Comparison of ENCODE assay signal across 9 mouse cellular contexts in genomic region chr12:105336421-105337289, GRCm38 (mm10). TPM values are rescaled to one million over a fixed set of nuclear protein-coding genes. Genes with fewer than 3 reads are reported as not detected.
DNase-seq lines count a peak whose midpoint lies in the region; ATAC-seq and TF ChIP-seq lines count a peak whose summit lies in the region.
"Had no signal": no experiment of that assay in that cellular context is flagged by ENCODE, and none has a peak within 500 bp of the region (broad histone marks: within the 10 kb centered on the region; RNA-seq: fewer than 3 reads in every experiment).

No protein-coding gene starts in this region.

- no peaks in the 10 kb centered on the region for H3K36me3 ChIP-seq in G1E (replicated peaks)
- no peaks in the 10 kb centered on the region for H3K36me3 ChIP-seq in embryonic facial prominence, embryonic 12.5 days
- no peaks in the 10 kb centered on the region for H3K36me3 ChIP-seq in intestine, postnatal 0 days (ENCODE audit: control insufficient read depth, insufficient read depth)
- H3K36me3 ChIP-seq in liver, embryonic 11.5 days (ENCODE audit: control insufficient read depth, insufficient read depth, low read length): no peaks in the 10 kb centered on the region

- H3K4me3 ChIP-seq in G1E (ENCODE audit: low read depth, low read length): peak overlapping the region; percentile 17; the same call in 1 of the 2 replicates
- peak overlapping the region; percentile 69 for H3K4me3 ChIP-seq in embryonic facial prominence, embryonic 12.5 days
- H3K4me3 ChIP-seq in intestine, postnatal 0 days (ENCODE audit: low read depth, low read length): peak overlapping the region; percentile 44
- H3K4me3 ChIP-seq in liver, embryonic 11.5 days (ENCODE audit: low read depth, low read length): peak overlapping the region; percentile 55

- peak; percentile 18 for DNase-seq in adrenal gland, postnatal 14 days
- DNase-seq in adrenal gland, adult 8-10 months: no peak
- DNase-seq in G1E (ENCODE audit: low spot score): no peak
- peak; percentile 45 for DNase-seq in liver, embryonic 11.5 days (ENCODE audit: low spot score)
- DNase-seq in right cerebral cortex, postnatal 14 days: peak; percentile 78

- H3K9ac ChIP-seq in embryonic facial prominence, embryonic 12.5 days: peak overlapping the region; percentile 44
- no peak overlapping the region for H3K9ac ChIP-seq in intestine, postnatal 0 days (ENCODE audit: low read depth, low read length)
- no peak overlapping the region for H3K9ac ChIP-seq in liver, embryonic 11.5 days (ENCODE audit: low read depth, low read length)

- H3K27me3 ChIP-seq in G1E (ENCODE audit: insufficient read depth, low read length): no peaks in the 10 kb centered on the region
- H3K27me3 ChIP-seq in embryonic facial prominence, embryonic 12.5 days: peaks cover 39% of the 10 kb centered on the region
- peaks cover 43% of the 10 kb centered on the region for H3K27me3 ChIP-seq in intestine, postnatal 0 days (replicated peaks; ENCODE audit: control insufficient read depth, insufficient read depth, low read length)
- peaks cover 39% of the 10 kb centered on the region for H3K27me3 ChIP-seq in liver, embryonic 11.5 days (replicated peaks; ENCODE audit: control insufficient read depth, insufficient read depth, low read length)

- no peak overlapping the region for H3K27ac ChIP-seq in embryonic facial prominence, embryonic 12.5 days
- H3K27ac ChIP-seq in intestine, postnatal 0 days (ENCODE audit: low read depth, low read length): no peak overlapping the region
- no peak overlapping the region for H3K27ac ChIP-seq in liver, embryonic 11.5 days (ENCODE audit: low read depth, low read length)

- no peak for ATAC-seq in G1E (ENCODE audit: extremely low read depth, insufficient number of reproducible peaks, low FRiP score, poor library complexity, severe bottlenecking)
- ATAC-seq in embryonic facial prominence, embryonic 12.5 days (ENCODE audit: insufficient number of reproducible peaks, insufficient read depth, low FRiP score, low TSS enrichment): peak; percentile 88
- ATAC-seq in intestine, postnatal 0 days: no peak
- ATAC-seq in liver, embryonic 11.5 days (replicated peaks; ENCODE audit: low FRiP score): 0 out of 2 replicates have a peak, but pooled peaks have one; percentile 39
- ATAC-seq in inflammation-experienced regulatory T-cells, adult 6 months: no peak

- H3K4me2 ChIP-seq in embryonic facial prominence, embryonic 12.5 days (replicated peaks): peak overlapping the region; percentile 96
- H3K4me2 ChIP-seq in intestine, postnatal 0 days (replicated peaks; ENCODE audit: low read depth): peak overlapping the region; percentile 72
- peak overlapping the region; percentile 77 for H3K4me2 ChIP-seq in liver, embryonic 11.5 days

- H3K9me3 ChIP-seq in G1E (replicated peaks): peaks cover 96% of the 10 kb centered on the region
- no peaks in the 10 kb centered on the region for H3K9me3 ChIP-seq in embryonic facial prominence, embryonic 12.5 days
- no peaks in the 10 kb centered on the region for H3K9me3 ChIP-seq in intestine, postnatal 0 days (ENCODE audit: control insufficient read depth)
- H3K9me3 ChIP-seq in liver, embryonic 11.5 days (ENCODE audit: control insufficient read depth, low read length): no peaks in the 10 kb centered on the region

- no peak for TF ChIP-seq CTCF in G1E (IDR thresholded peaks at IDR 0.05; ENCODE audit: low read depth, low read length)
- TF ChIP-seq CTCF in intestine, postnatal 0 days (IDR thresholded peaks at IDR 0.05; ENCODE audit: low read depth): no peak

- H3K4me1 ChIP-seq in G1E (ENCODE audit: insufficient read depth, low read depth, low read length): no peaks in the 10 kb centered on the region
- H3K4me1 ChIP-seq in embryonic facial prominence, embryonic 12.5 days: peaks cover 10% of the 10 kb centered on the region; the same call in 1 of the 2 replicates
- no peaks in the 10 kb centered on the region for H3K4me1 ChIP-seq in intestine, postnatal 0 days (replicated peaks; ENCODE audit: control insufficient read depth, insufficient read depth, low read length)
- H3K4me1 ChIP-seq in liver, embryonic 11.5 days (replicated peaks; ENCODE audit: control insufficient read depth, insufficient read depth, low read length): no peaks in the 10 kb centered on the region

- under 1% methylated on average over 73 of the region's 77 CpGs for WGBS in embryonic facial prominence, embryonic 12.5 days
- WGBS in intestine, postnatal 0 days: under 1% methylated on average over 76 of the region's 77 CpGs
- 2% methylated on average over 60 of the region's 77 CpGs for WGBS in liver, embryonic 11.5 days

RNA-seq across cellular contexts. Expression of gene Tunar, which starts 3.0 kb away (rescaled TPM):
- 0.37 and 0.56 TPM in 2 replicates for total RNA-seq in adrenal gland, postnatal 14 days (2021)
- total RNA-seq in adrenal gland, adult 8-10 months (2022): 1 to 10 TPM in 1 of 4 experiments, under 1 TPM in 3; 0.38 to 1.3 (median 0.46) TPM
- total RNA-seq in G1E (2014; fragmentation: Nextera tagmentation): not detected in 2 replicates
- 0.11 and 0.12 TPM in 2 replicates for total RNA-seq in G1E (2017)
- polyA plus RNA-seq in G1E (2012): not detected in 2 replicates
- 0.54 and 0.76 TPM in 2 replicates for polyA plus RNA-seq in embryonic facial prominence, embryonic 12.5 days (2016; fragmentation: Nextera tagmentation; extraction: Ambion mirVana)
- 0.10 and 0.14 TPM in 2 replicates for polyA plus RNA-seq in intestine, postnatal 0 days (2015; fragmentation: Nextera tagmentation; extraction: Ambion mirVana)
- 0.10 and 0.16 TPM in 2 replicates for polyA plus RNA-seq in liver, embryonic 11.5 days (2014; fragmentation: Nextera tagmentation; extraction: Ambion mirVana)
- not detected for polyA plus RNA-seq in inflammation-experienced regulatory T-cells, adult 6 months (2017; shearing (Covaris generic))
- polyA plus RNA-seq: gonadal fat pad, adult 2 months had no signal

Comparison
In these comparisons a context has a peak if more than half of its experiments do, and no peak if none do; other contexts are left out.
1. DNase-seq: peak in adrenal gland, postnatal 14 days (single experiment), liver, embryonic 11.5 days (single experiment) and right cerebral cortex, postnatal 14 days (single experiment); none in adrenal gland, adult 8-10 months (single experiment) and G1E (single experiment).
2. ATAC-seq: peak in embryonic facial prominence, embryonic 12.5 days (single experiment) and liver, embryonic 11.5 days (single experiment); none in G1E (single experiment), intestine, postnatal 0 days (single experiment) and inflammation-experienced regulatory T-cells, adult 6 months (single experiment).
3. H3K4me3 ChIP-seq: peak in every context shown above with its lines; median percentile 69 in embryonic facial prominence, embryonic 12.5 days; 55 in liver, embryonic 11.5 days; 44 in intestine, postnatal 0 days; 17 in G1E.
4. Peak in every context shown above with its lines, with median percentiles within 50 percentile points of each other: H3K4me2 ChIP-seq.